Comparison of ENCODE assay signal across 9 mouse cellular contexts in genomic region chr6:149343802-149344201, GRCm38 (mm10). TPM values are rescaled to one million over a fixed set of nuclear protein-coding genes. Genes with fewer than 3 reads are reported as not detected.
DNase-seq lines count a peak whose midpoint lies in the region; ATAC-seq lines count a peak whose summit lies in the region.
"Had no signal": no experiment of that assay in that cellular context is flagged by ENCODE, and none has a peak within 500 bp of the region (broad histone marks: within the 10 kb centered on the region; RNA-seq: fewer than 3 reads in every experiment).

No protein-coding gene starts in this region.

- intact Hi-C loops in left cerebral cortex, postnatal 36 days (cut with DNase I) = no loop called here

- no peak overlapping the region for H3K9ac ChIP-seq in heart, embryonic 14.5 days (ENCODE audit: low read length)
- H3K9ac ChIP-seq in heart, embryonic 11.5 days (ENCODE audit: low read depth, low read length) = no peak overlapping the region
- H3K9ac ChIP-seq in heart, embryonic 16.5 days (ENCODE audit: low read length) = no peak overlapping the region
- H3K9ac ChIP-seq in intestine, embryonic 16.5 days (ENCODE audit: low read depth, low read length) = no peak overlapping the region
- H3K9ac ChIP-seq: neural tube, embryonic 15.5 days had no signal

- no peak overlapping the region; a peak in 1 of 4 replicates for H3K27ac ChIP-seq in heart, embryonic 14.5 days (replicated peaks in 1 of 2; ENCODE audit: control insufficient read depth in 1 of 2, insufficient read depth in 1 of 2, low read depth in 2 of 2, low read length in 2 of 2)
- no peak overlapping the region for H3K27ac ChIP-seq in heart, embryonic 11.5 days (ENCODE audit: low read depth, low read length)
- H3K27ac ChIP-seq in heart, embryonic 16.5 days (ENCODE audit: low read length) = no peak overlapping the region; the same call in 1 of the 2 replicates
- H3K27ac ChIP-seq in intestine, embryonic 16.5 days (ENCODE audit: low read length) = no peak overlapping the region
- H3K27ac ChIP-seq: neural tube, embryonic 15.5 days had no signal

- 0 out of 2 replicates have a peak overlapping the region, but pooled peaks have one; percentile 8 for H3K4me2 ChIP-seq in heart, embryonic 14.5 days (ENCODE audit: low read length)
- H3K4me2 ChIP-seq in heart, embryonic 11.5 days = no peak overlapping the region
- no peak overlapping the region for H3K4me2 ChIP-seq in heart, embryonic 16.5 days (ENCODE audit: low read depth, low read length)
- H3K4me2 ChIP-seq in intestine, embryonic 16.5 days (ENCODE audit: low read depth, low read length) = no peak overlapping the region
- H3K4me2 ChIP-seq: neural tube, embryonic 15.5 days had no signal

- 18% methylated on average over 2 of the region's 2 CpGs for WGBS in heart, embryonic 14.5 days
- WGBS in heart, embryonic 11.5 days (ENCODE audit: insufficient replicate concordance) = 45% methylated on average over 2 of the region's 2 CpGs
- 25% methylated on average over 2 of the region's 2 CpGs for whole genome bisulfite sequencing in heart, embryonic 16.5 days
- WGBS in intestine, embryonic 16.5 days = 67% methylated on average over 2 of the region's 2 CpGs

- H3K27me3 ChIP-seq in heart, embryonic 14.5 days (ENCODE audit: control insufficient read depth, insufficient read depth, low read length) = no peaks in the 10 kb centered on the region
- H3K27me3 ChIP-seq in heart, embryonic 11.5 days (ENCODE audit: control insufficient read depth, insufficient read depth, low read length) = no peaks in the 10 kb centered on the region
- no peaks in the 10 kb centered on the region for H3K27me3 ChIP-seq in heart, embryonic 16.5 days (ENCODE audit: control insufficient read depth, insufficient read depth, low read length)
- H3K27me3 ChIP-seq in intestine, embryonic 16.5 days (replicated peaks; ENCODE audit: control insufficient read depth, insufficient read depth, low read length) = no peaks in the 10 kb centered on the region
- H3K27me3 ChIP-seq: neural tube, embryonic 15.5 days had no signal

- H3K36me3 ChIP-seq in heart, embryonic 14.5 days (ENCODE audit: control insufficient read depth, insufficient read depth, low read length) = no peaks in the 10 kb centered on the region
- H3K36me3 ChIP-seq in heart, embryonic 11.5 days (ENCODE audit: control insufficient read depth, insufficient read depth, low read length) = no peaks in the 10 kb centered on the region
- no peaks in the 10 kb centered on the region for H3K36me3 ChIP-seq in heart, embryonic 16.5 days (ENCODE audit: control insufficient read depth, insufficient read depth)
- no peaks in the 10 kb centered on the region for H3K36me3 ChIP-seq in intestine, embryonic 16.5 days (ENCODE audit: control insufficient read depth, insufficient read depth, low read length)

- H3K9me3 ChIP-seq in heart, embryonic 14.5 days (ENCODE audit: control insufficient read depth, low read length) = peaks cover 6% of the 10 kb centered on the region
- no peaks in the 10 kb centered on the region for H3K9me3 ChIP-seq in heart, embryonic 11.5 days (replicated peaks; ENCODE audit: control insufficient read depth, low read length)
- H3K9me3 ChIP-seq in heart, embryonic 16.5 days (replicated peaks; ENCODE audit: control insufficient read depth, low read length) = peaks cover 5% of the 10 kb centered on the region
- H3K9me3 ChIP-seq in intestine, embryonic 16.5 days (ENCODE audit: control insufficient read depth, low read length) = 0 out of 2 replicates have a peak, but pooled peaks cover 2% of the 10 kb centered on the region

- peaks cover 0 to 6% of the 10 kb centered on the region in 2 experiments; a peak in 1 of 4 replicates for H3K4me1 ChIP-seq in heart, embryonic 14.5 days (ENCODE audit: control insufficient read depth in 2 of 2, insufficient read depth in 2 of 2, low read length in 2 of 2)
- H3K4me1 ChIP-seq in heart, embryonic 11.5 days (ENCODE audit: control insufficient read depth, insufficient read depth, low read length) = no peaks in the 10 kb centered on the region
- peaks cover 3% of the 10 kb centered on the region for H3K4me1 ChIP-seq in heart, embryonic 16.5 days (ENCODE audit: control insufficient read depth, insufficient read depth, low read length)
- H3K4me1 ChIP-seq in intestine, embryonic 16.5 days (ENCODE audit: control insufficient read depth, insufficient read depth, low read length) = no peaks in the 10 kb centered on the region
- H3K4me1 ChIP-seq: neural tube, embryonic 15.5 days had no signal

- H3K4me3 ChIP-seq in heart, embryonic 14.5 days (ENCODE audit: control insufficient read depth in 1 of 2, insufficient read depth in 1 of 2, low read depth in 1 of 2, low read length in 2 of 2) = no peak overlapping the region
- H3K4me3 ChIP-seq in heart, embryonic 11.5 days (ENCODE audit: low read depth, low read length) = no peak overlapping the region
- H3K4me3 ChIP-seq in heart, embryonic 16.5 days (ENCODE audit: low read length) = no peak overlapping the region
- no peak overlapping the region for H3K4me3 ChIP-seq in intestine, embryonic 16.5 days (ENCODE audit: low read length)
- H3K4me3 ChIP-seq: neural tube, embryonic 15.5 days had no signal

- no peak for ATAC-seq in heart, embryonic 14.5 days (ENCODE audit: insufficient number of reproducible peaks, insufficient read depth, low FRiP score, low read depth)
- no peak for ATAC-seq in heart, embryonic 11.5 days (replicated peaks; ENCODE audit: insufficient number of reproducible peaks, low FRiP score, low TSS enrichment)
- peak; percentile 70; the same call in 1 of the 2 replicates for ATAC-seq in heart, embryonic 16.5 days (replicated peaks; ENCODE audit: extremely low read depth, insufficient read depth, low FRiP score)
- no peak for ATAC-seq in intestine, embryonic 16.5 days

- DNase-seq in CD4-positive, CD25-positive, alpha-beta regulatory T cell, adult 2 months (ENCODE audit: low read depth, low spot score) = peak; percentile 42
- peak; percentile 81 to 92 for DNase-seq in kidney, postnatal 36 days
- no peak for DNase-seq in left cerebral cortex, postnatal 36 days (ENCODE audit: low spot score in 2 of 2)
- DNase-seq in right cerebral cortex, adult 2 months (ENCODE audit: low spot score in 2 of 2) = no peak

RNA-seq across cellular contexts. Expression of gene Resf1, which starts 34.6 kb away (rescaled TPM):
- polyA plus RNA-seq in heart, embryonic 14.5 days (2014; fragmentation: Nextera tagmentation; extraction: Ambion mirVana) = 23.5 and 24.4 TPM in 2 replicates
- 29.7 and 37.7 TPM in 2 replicates for polyA plus RNA-seq in heart, embryonic 11.5 days (2014; fragmentation: Nextera tagmentation; extraction: Ambion mirVana)
- polyA plus RNA-seq in heart, embryonic 16.5 days (2015; fragmentation: Nextera tagmentation; extraction: Ambion mirVana) = 19.3 and 21.0 TPM in 2 replicates
- polyA plus RNA-seq in intestine, embryonic 16.5 days (2015; fragmentation: Nextera tagmentation; extraction: Ambion mirVana) = 26.8 and 30.5 TPM in 2 replicates
- 10 to 100 TPM; 12.3 to 18.4 TPM for total RNA-seq in left cerebral cortex, postnatal 36 days (2021)

Comparison
In these comparisons a context has a peak if more than half of its experiments do, and no peak if none do; other contexts are left out.
1. DNase-seq: peak in CD4-positive, CD25-positive, alpha-beta regulatory T cell, adult 2 months (single experiment) and kidney, postnatal 36 days (2 of 2); none in left cerebral cortex, postnatal 36 days (0 of 2) and right cerebral cortex, adult 2 months (0 of 2).